11 mouse cellular contexts compared by ENCODE assay signal in the genomic region with DNA sequence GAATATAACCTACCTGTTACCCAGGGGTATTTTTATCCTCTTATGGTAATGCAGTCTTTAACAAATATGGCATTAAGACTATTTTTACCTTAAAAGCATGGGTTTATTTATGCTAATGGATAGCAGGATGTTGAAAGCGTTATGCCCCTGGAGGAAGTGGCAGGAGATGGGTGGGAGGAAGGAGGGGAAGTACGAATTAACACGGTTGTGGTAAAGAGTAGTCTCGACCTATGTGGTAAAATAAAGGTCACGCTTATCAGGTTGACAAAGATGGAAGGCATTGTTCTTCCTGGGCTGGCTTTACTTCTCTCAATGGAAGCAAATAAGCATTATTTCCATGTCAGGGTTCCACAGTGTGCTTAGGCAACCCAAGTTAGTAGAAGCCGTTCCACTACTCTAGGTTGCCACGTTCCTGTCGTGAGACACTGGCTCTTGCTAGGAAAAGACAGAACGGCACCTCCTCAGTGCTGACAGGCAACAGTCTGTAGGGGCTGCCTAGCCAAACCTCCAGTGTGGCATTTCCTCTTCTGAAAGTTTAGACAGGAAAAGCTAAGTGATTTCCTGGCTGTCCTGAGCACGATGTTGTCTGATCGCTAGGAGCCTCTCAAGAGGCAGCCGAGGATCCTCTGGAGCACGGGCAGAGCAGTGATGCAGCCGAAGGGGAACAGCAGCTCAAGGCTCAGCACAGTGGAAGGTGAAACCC. TPM values are rescaled to one million over a fixed set of nuclear protein-coding genes. Genes with fewer than 3 reads are reported as not detected.
A peak's percentile ranks its signal among the peaks of the same experiment; 100 is the strongest.
DNase-seq lines count a peak whose midpoint lies in the region; ATAC-seq and TF ChIP-seq lines count a peak whose summit lies in the region.
"Had no signal": no experiment of that assay in that cellular context is flagged by ENCODE, and none has a peak within 500 bp of the region (broad histone marks: within the 10 kb centered on the region; RNA-seq: fewer than 3 reads in every experiment).

No protein-coding gene starts in this region.

- 0 out of 2 replicates have a peak overlapping the region, but pooled peaks have one; percentile 0 for H3K4me3 ChIP-seq in bone marrow macrophage, adult 2 months (ENCODE audit: insufficient read depth, low read length)
- no peak overlapping the region for H3K4me3 ChIP-seq in midbrain, embryonic 10.5 days

- H3K9me3 ChIP-seq in midbrain, embryonic 10.5 days (replicated peaks): no peaks in the 10 kb centered on the region

- no peaks in the 10 kb centered on the region for H3K27me3 ChIP-seq in midbrain, embryonic 10.5 days (ENCODE audit: low read depth, poor library complexity, severe bottlenecking)

- no peak for TF ChIP-seq CTCF in bone marrow macrophage, adult 2 months (IDR thresholded peaks at IDR 0.05; ENCODE audit: low read depth, low read length)

- ATAC-seq in hematopoietic stem cell, adult 5-6 weeks (replicated peaks in 1 of 2; ENCODE audit: insufficient read depth in 1 of 2, low FRiP score in 2 of 2, low TSS enrichment in 1 of 2, low read depth in 1 of 2, poor library complexity in 2 of 2, severe bottlenecking in 2 of 2): peak; percentile 85

- no peak overlapping the region for H3K27ac ChIP-seq in bone marrow macrophage, adult 2 months (ENCODE audit: insufficient read depth, low read depth, low read length)
- 0 out of 2 replicates have a peak overlapping the region, but pooled peaks have one; percentile 18 for H3K27ac ChIP-seq in midbrain, embryonic 10.5 days (replicated peaks)

- H3K36me3 ChIP-seq in midbrain, embryonic 10.5 days: no peaks in the 10 kb centered on the region

- intact Hi-C loops in left cerebral cortex, postnatal 36 days (cut with DNase I): no loop called here

- H3K4me1 ChIP-seq in bone marrow macrophage, adult 2 months (ENCODE audit: control insufficient read depth, insufficient read depth, low read length): peaks cover 10% of the 10 kb centered on the region
- peaks cover 7% of the 10 kb centered on the region for H3K4me1 ChIP-seq in midbrain, embryonic 10.5 days

- WGBS in midbrain, embryonic 10.5 days: 56% methylated on average over 14 of the region's 14 CpGs

- TF ChIP-seq POLR2A in bone marrow macrophage, adult 2 months (IDR thresholded peaks at IDR 0.05; ENCODE audit: borderline replicate concordance, low read depth, low read length): no peak

- peak; percentile 7 to 13 for DNase-seq in cerebellum, postnatal 25 days
- no peak for DNase-seq in cerebellum, adult 11 months
- DNase-seq in midbrain, embryonic 10.5 days (ENCODE audit: low spot score): peak; percentile 14
- DNase-seq in testis, postnatal 14 days (ENCODE audit: low spot score): no peak
- no peak for DNase-seq in left cerebral cortex, adult 8-10 months (ENCODE audit: low spot score in 2 of 2)
- no peak for DNase-seq in left cerebral cortex, postnatal 36 days (ENCODE audit: low spot score in 2 of 2)

RNA-seq across cellular contexts. Expression of gene Gm11099, which starts 47.7 kb away (rescaled TPM):
- not detected in 2 replicates for polyA plus RNA-seq in bone marrow macrophage, adult 2 months (2012; ENCODE audit: insufficient read depth, insufficient read length, missing spikeins)
- total RNA-seq in hematopoietic stem cell, adult 5-6 weeks (2017): not detected in 2 replicates
- not detected in 2 replicates for polyA plus RNA-seq in midbrain, embryonic 10.5 days (2016; fragmentation: Nextera tagmentation; extraction: Ambion mirVana)
- not detected for total RNA-seq in left cerebral cortex, adult 8-10 months (2022)
- total RNA-seq in left cerebral cortex, postnatal 36 days (2021): not detected
- polyA plus RNA-seq: C2C12; cerebellum, adult 2 months; liver, embryonic 16.5 days had no signal

Comparison
In these comparisons a context has a peak if more than half of its experiments do, and no peak if none do; other contexts are left out.
1. DNase-seq: peak in cerebellum, postnatal 25 days (2 of 2) and midbrain, embryonic 10.5 days (single experiment); none in cerebellum, adult 11 months (single experiment), testis, postnatal 14 days (single experiment), left cerebral cortex, adult 8-10 months (0 of 2) and left cerebral cortex, postnatal 36 days (0 of 2).